Mouse (Mus musculus) adrenal gland, adult 8-10 months (tissue): ENCODE results near the gene Myt1l. TPM values are rescaled to one million over a fixed set of nuclear protein-coding genes. Genes with fewer than 3 reads are reported as not detected.
A peak's percentile ranks its signal among the peaks of the same experiment; 100 is the strongest.

ENCODE experiments used
- DNase-seq: peaks from one replicate; pipeline ENCODE4 v3.0.0; 2022
- total RNA-seq, 4 experiments: library from RNA; stranded (reverse); gene quantifications; 2 replicates each; pipeline ENCODE4 v1.2.4; 2022

Gene Myt1l
- total RNA-seq, 4 experiments from 2014 or later: 3.1 to 5.1 (median 4.0) TPM

DNA sequence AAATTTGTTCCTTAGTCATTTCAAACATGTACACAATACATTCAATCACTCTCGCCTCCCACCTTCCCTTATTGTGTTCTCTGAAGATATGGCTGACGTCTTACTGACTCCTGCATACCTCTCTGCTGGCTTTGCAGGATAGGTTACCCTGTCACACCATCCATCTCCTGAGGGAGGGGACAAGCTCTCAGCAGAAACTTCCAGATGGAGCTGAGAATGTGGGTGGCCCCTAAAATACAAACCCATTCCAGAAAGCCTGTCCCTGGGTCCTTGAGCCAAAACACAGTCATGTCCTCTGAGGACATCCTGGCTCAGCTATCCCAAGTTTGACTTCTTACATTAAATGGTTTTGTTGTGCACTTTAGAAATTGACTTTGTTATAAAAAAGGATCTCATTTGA lies 129.7 kb downstream of the Myt1l start:
- no peak for DNase-seq

DNA sequence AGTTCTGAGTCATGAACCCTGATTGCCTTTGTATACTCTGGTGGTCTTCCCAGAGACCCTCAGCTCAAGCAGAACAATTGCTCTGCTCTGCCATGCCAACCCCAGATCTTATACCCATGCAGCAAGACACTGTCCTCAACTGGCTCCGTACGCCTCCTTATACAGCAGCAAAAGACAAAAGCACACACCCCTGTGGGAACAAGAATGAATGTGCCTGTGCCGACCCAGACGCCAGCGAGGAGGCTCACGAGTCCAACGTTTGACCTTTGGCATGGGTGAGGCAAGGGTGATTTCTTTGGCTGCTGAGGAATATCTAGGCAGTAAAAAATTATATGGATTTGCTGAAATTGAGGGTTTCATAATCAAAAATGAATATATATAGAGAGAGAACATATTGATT lies 143.8 kb downstream of the Myt1l start:
- DNase-seq: no peak

- peak; percentile 31 for DNase-seq
Measured at GRCm38 (mm10) chr12:29675594-29676362, 147.6 kb downstream of the Myt1l start.

DNA sequence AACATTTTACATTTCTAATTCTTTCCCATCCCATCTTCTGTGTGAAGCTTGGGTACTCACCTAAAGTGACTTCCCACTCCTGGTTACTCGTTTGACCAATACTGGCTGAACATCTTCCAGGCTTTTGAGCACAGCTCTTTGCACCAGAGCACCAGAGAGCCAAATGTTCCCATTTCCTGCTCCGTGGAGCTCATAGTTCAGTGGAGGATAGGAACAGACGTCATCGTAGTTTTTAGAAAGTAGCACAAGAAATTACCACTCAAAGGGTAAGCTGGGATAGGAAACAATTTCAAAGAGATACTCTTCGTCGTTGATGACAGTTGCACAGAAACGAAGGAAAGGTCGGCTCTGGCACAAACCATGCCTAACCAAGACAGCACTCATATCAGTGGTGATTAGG lies 154.2 kb downstream of the Myt1l start:
- DNase-seq: no peak

GRCm38 (mm10) chr12:29682946-29683345 lies 154.8 kb downstream of the Myt1l start:
- DNase-seq: no peak

DNA sequence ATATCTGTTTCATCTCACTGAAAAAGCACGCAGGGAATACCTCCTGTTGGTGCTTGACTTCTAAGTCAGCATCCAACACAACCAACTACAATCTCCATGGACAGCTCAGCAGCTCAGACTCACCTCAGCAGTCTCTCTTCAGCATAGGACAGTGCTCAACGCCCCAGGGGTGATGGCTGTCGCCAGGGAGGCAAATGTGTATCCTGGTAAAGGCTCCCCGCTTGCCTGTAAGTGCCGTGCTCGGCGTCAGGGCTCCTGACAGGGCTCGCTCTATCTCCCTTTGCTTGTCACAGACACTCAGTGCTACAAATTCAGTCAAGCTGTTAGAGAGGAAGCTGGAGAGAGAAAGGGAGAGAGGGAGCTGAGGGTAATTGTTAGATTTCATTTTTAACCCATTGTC lies 158.1 kb downstream of the Myt1l start:
- no peak for DNase-seq

- DNase-seq: peak; percentile 56
Measured at GRCm38 (mm10) chr12:29691566-29691965, 163.4 kb downstream of the Myt1l start.

DNA sequence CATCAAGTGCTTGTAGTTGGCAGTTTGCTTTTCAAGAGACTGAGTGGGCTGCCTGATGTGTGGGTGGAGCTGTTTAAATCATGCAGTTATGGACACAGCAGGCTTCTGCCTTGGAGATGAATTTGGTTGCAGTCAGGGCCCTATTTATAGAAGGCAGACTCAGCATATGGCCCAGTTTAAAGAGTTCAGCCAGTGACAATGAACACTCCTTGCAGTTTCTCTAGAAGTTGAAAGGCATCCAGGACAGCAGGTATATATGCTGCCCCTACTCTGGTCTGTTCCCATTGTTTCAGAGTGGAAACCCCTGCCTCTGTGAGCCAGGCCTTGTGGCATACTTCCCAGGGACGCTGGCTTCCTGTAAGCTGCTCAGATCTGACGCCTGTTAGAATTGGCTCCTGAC lies 167.0 kb downstream of the Myt1l start:
- no peak for DNase-seq

DNA sequence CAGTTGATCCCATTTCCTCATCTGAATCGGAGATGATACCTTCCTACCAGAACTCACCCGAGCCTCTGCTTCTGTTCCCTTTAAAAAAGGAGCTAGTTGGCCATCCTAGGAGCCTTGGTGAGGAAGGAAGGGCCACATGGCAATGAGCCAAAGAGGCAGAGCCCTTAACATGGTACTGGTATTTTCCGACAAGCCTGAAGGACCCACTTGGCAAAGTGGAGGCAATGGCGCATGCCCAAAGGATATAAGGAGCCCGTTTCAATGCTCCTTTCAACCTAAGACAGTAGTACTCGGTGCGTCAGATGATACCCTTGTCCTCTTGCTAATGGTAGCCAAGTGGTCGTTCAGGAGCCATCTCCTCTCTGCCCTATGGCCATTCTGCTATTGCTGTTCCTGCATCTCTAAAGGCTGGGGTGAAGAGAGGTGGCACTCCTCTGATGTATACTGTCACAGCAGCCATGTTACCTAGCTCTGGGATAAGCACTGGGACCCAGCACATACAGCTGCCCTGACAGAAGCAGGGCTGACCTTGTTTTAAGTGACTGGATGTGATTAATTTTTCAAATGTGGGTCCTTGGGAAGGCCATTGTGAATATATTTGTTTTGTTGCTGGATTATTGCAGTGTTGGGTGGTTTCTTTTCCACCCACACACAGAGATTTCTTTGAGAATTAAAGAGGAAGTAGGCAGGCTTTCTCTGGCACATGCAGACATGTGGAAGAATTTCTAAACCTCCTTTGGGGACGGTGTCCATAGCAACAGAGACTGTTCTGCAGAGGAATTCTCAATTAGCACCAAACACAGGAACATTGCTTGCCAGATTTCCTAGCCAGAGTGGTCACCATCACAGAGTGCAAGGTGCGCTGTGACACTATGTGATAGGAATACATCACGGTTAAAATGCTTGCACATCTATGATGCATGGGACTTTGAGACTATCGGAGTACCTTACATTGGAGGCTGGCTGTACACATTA lies 169.6 kb downstream of the Myt1l start:
- no peak for DNase-seq

- DNase-seq: no peak
Measured at GRCm38 (mm10) chr12:29698541-29698940, 170.4 kb downstream of the Myt1l start.

DNA sequence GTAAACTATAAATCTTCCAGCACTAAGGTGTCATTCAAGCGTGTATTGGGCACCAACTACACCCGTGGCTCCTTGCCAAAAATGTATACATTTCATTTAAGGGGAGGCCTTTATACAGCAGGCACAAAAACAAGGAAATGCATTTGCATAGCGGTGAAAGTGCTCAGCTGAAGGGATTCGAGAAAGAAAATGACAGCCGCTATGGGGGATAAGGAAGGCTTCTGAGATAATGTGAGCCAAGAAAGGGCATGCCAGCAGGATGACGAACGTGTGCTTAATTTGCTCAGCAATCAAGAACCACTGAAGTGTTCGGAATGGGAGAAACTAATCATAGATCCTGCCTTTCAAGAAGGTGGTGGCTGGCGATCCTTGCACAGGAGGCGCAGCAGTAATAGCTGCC lies 170.8 kb downstream of the Myt1l start:
- DNase-seq: no peak

DNA sequence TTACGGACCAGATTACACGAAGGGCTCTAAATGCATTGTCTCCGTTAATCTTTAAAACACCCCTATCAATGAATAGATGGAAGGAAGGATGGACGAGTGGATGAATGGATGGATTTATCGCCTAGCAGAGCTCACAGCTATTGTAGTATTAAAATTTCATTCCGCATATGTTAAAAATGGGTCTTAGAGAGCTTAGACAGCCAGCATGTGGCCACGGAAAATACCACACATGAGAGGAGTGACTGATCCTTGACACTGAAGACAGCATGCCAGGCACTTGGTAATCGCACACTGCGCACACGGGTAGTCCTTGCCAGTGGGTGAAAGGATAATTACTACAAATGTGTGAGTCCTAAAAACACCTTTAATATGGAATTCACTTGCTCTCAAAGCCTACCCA lies 171.2 kb downstream of the Myt1l start:
- DNase-seq: no peak

DNA sequence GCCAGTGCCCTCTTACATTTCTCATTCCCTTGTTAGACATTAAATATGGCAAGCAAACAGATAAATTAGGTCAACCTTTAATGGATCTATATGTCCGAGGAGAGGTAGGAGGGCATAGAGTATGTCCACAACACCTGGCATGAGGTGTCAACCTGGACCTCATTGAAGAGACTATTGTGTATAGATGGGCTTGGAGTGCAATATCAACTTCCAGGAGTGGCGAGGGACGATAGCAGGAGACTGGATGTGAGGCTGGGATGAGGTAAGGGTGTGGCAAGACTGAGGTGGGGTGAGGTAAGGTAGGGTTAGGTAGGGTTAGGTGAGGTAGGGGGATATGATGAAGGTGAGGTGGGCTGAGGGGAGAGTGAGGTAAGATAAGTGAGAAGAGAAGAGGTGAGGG lies 171.8 kb downstream of the Myt1l start:
- no peak for DNase-seq

DNA sequence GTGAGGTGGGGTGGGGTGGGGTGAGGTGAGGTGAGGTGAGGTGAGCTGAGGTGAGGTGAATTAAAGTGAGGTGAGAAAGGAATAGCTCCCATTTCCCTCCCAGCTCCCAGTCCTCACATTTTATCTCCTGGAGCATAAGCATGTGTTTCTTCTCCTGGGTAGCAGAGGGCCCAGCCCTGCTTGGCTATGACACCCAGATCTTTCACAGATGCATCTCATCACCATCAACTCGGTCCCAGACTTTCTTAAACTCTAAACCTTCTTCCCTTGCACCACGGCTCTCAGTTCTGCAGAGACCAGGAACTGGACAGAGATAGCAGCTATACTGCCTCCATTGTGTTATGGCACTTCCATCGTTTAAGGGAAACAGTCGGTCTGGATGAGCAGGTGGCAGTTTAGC lies 172.9 kb downstream of the Myt1l start:
- no peak for DNase-seq

DNA sequence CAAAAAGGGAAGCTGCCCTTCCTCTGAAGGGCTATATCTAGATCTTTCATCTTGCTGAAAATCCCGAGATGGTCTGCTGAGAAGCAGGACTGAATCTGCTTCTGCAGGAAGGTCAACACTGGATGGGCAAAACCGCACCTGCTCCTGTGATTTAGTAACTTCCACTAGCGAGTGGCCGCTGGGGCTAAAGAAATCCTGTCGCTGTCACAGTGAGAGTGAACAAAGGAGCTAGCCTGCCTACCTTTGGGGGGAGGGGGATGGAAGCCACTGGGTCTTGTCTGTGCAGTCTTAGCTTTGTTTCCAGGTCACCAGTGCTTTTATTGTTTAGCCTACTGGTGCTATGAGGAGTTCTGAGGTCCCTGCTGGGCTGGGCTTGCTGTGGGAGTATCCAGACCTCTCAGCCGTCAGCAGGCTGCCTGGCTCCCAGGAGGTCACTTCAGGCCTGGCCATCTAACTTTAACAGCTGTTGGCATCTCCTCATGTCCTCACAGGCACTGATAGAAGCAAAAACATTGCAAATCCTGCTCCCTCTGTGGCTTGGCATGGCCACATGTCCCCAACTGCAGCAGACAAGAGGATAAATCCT lies 173.6 kb downstream of the Myt1l start:
- no peak for DNase-seq

DNA sequence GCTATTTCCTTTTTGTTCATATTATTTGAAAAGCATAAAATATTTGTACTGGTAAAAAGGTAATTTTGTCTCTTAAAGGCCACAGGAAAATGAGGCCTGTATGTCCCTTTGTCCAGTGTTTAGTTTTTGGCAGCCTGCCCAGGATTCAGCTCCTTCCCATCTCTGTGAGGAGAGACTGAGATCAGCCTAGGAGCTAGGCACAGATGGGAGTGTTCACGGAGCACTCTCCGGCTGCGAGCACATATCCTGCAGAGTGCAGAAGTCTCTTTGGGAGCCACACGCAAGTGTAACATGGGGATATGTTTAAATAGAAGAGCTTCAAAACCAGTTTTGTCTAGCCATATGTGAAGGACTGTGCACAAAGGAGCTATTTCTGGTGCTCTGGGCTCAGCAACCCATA lies 174.4 kb downstream of the Myt1l start:
- no peak for DNase-seq

DNA sequence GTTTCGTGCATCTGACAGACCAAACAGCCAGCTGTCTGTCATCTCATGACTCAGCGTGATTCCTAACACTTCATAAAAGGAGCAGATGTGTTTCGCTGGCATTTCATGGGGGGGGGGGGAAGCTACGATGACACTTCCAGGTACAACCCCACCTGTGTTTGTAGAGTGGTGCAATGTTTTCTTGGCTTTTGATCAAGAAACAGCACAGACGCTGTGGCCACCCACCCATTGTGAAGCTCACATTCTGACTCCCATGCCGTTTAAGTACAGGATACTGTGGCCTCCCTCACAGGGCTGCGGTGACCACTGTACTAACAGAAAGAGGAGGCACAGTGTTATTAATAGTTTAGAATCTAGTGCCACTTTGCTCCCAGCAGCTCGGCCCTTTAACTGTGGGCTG lies 175.4 kb downstream of the Myt1l start:
- DNase-seq: no peak

- DNase-seq: no peak
Measured at GRCm38 (mm10) chr12:29707094-29707493, 178.9 kb downstream of the Myt1l start.

DNA sequence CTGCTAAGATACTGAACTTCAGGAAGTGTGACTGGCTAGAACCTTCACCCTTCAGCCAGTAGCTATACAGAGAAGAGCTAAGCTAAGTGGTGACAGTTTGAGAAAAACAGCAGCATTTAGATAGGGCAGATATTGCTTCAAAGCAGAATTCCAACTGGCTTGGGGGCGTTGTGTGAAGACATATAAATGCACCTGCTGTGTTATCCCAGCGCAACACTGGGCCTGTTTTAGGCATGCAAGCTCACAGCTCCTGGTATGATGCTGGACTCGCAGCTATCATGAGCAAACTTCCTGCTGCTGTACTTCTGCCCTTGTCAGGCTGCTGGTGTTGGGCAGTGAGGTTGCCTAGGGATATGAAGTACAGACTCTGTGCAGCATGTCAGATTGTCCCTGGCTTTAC lies 180.0 kb downstream of the Myt1l start:
- no peak for DNase-seq

- DNase-seq: no peak
Measured at GRCm38 (mm10) chr12:29712795-29713721, 184.9 kb downstream of the Myt1l start.

DNA sequence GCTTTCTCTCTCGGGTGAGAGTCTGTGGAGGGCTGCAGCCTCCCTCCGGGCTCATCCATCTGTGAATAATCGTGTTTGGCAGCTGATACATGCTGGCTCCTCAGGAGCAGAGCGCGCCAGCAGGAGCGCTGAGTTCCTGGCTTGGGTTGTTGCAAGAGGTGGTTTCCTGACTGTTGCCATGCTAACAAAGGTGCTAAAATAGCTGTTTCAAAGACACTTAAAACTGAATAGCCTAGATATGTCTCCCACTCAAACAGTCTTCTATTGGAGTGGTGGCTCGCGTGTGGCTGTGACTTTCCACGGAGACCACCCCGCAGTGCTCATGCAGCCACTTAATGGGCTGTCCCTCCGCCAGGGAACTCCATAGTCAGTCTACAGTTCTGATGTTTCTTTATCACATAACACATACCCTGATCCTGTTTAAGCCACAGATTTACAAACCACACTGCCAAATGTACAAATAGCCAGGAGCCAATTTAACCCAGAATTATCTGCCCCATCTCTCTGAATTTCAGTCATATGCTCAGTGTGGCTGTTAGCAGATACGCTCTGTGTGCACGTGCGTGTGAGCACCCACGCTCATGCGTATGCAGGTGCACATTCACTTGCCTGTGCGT lies 195.6 kb downstream of the Myt1l start:
- no peak for DNase-seq

DNA sequence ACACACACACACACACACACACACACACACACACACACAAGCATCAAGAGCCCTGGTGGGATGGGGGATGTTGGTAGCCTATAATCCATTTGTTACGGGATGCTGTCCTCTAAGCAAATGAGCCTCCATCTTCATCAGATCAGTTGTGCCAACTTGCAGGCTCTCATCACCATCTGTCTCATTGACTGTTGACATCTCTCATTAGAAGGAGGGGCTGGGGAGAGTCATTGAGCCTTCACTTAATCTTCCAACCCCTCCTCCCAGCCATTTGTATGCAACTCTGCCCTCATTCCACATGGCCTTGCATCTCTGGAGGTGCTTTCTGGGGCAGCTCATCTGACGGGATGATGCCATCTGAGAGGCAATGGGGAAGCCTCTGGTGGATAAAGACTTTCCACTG lies 200.1 kb downstream of the Myt1l start:
- DNase-seq: no peak
